Mouse (Mus musculus): Measurements from ENCODE around the gene Coro1b. TPM values are rescaled to one million over a fixed set of nuclear protein-coding genes. Genes with fewer than 3 reads are reported as not detected.
"Not testable (repeated sequence)": the region's sequence is repeated elsewhere in the genome, so short reads cannot be mapped to it uniquely, and the experiment has no call there.

The Coro1b gene
- total and polyA plus RNA-seq, 2 experiments: 66.1 to 109 TPM

- TF ChIP-seq POLR2A (IDR thresholded peaks at IDR 0.05; ENCODE audit: extremely low read depth, insufficient read depth, low read length) (no peak), CTCF (IDR thresholded peaks at IDR 0.05; ENCODE audit: low read depth, low read length) (no peak)
- 95% methylated on average over 2 of the region's 2 CpGs for WGBS
- Histone ChIP-seq H3K27ac (replicated peaks; ENCODE audit: insufficient read depth, low read depth, low read length) (no peak overlapping the region), H3K9ac (ENCODE audit: low read depth, low read length) (no peak overlapping the region), H3K4me1 (ENCODE audit: control insufficient read depth, insufficient read depth, low read length) (peaks cover 10% of the 10 kb centered on the region), H3K4me3 (ENCODE audit: insufficient read depth, low read depth, low read length) (no peak overlapping the region), H3K79me2 (ENCODE audit: control insufficient read depth, insufficient read depth, low read length) (no peaks in the 10 kb centered on the region), H3K36me3 (ENCODE audit: control insufficient read depth, insufficient read depth, low read length) (no peaks in the 10 kb centered on the region; the same call in 1 of the 2 replicates), H3K27me3 (ENCODE audit: control insufficient read depth, insufficient read depth, low read length) (no peaks in the 10 kb centered on the region)
- no peak for DNase-seq (ENCODE audit: extremely low read depth, low read depth, low spot score)
These were observed 16.7 kb upstream of the Coro1b start for GRCm38 (mm10) chr19:4131768-4132167.

- Histone ChIP-seq H3K27me3 (ENCODE audit: control insufficient read depth, insufficient read depth, low read length) (no peaks in the 10 kb centered on the region), H3K27ac (replicated peaks; ENCODE audit: insufficient read depth, low read depth, low read length) (peak overlapping the region; percentile 79), H3K79me2 (ENCODE audit: control insufficient read depth, insufficient read depth, low read length) (no peaks in the 10 kb centered on the region), H3K36me3 (ENCODE audit: control insufficient read depth, insufficient read depth, low read length) (no peaks in the 10 kb centered on the region; the same call in 1 of the 2 replicates), H3K4me3 (ENCODE audit: insufficient read depth, low read depth, low read length) (no peak overlapping the region), H3K9ac (ENCODE audit: low read depth, low read length) (no peak overlapping the region), H3K4me1 (ENCODE audit: control insufficient read depth, insufficient read depth, low read length) (peaks cover 9% of the 10 kb centered on the region)
- peak; percentile 60 for DNase-seq (ENCODE audit: extremely low read depth, low read depth, low spot score)
- TF ChIP-seq CTCF (IDR thresholded peaks at IDR 0.05; ENCODE audit: low read depth, low read length): no peak
- no peak for TF ChIP-seq POLR2A (IDR thresholded peaks at IDR 0.05; ENCODE audit: extremely low read depth, insufficient read depth, low read length)
- 28% methylated on average over 4 of the region's 4 CpGs for WGBS
These were observed 14.1 kb upstream of the Coro1b start for GRCm38 (mm10) chr19:4134354-4134753.

- DNase-seq (ENCODE audit: extremely low read depth, low read depth, low spot score): peak; percentile 71
- WGBS: 68% methylated on average over 6 of the region's 6 CpGs
- H3K27ac ChIP-seq (replicated peaks; ENCODE audit: insufficient read depth, low read depth, low read length): peak overlapping the region; percentile 79
These were observed 13.0 kb upstream of the Coro1b start for GRCm38 (mm10) chr19:4135229-4135962.

GRCm38 (mm10) chr19:4135963-4136345 lies 12.5 kb upstream of the Coro1b start:
- H3K36me3 ChIP-seq (ENCODE audit: control insufficient read depth, insufficient read depth, low read length); DNase-seq (ENCODE audit: extremely low read depth, low read depth, low spot score); H3K27me3 ChIP-seq (ENCODE audit: control insufficient read depth, insufficient read depth, low read length); H3K9ac ChIP-seq (ENCODE audit: low read depth, low read length); H3K79me2 ChIP-seq (ENCODE audit: control insufficient read depth, insufficient read depth, low read length); H3K4me3 ChIP-seq (ENCODE audit: insufficient read depth, low read depth, low read length); H3K4me1 ChIP-seq (ENCODE audit: control insufficient read depth, insufficient read depth, low read length): not testable (repeated sequence)
- peak overlapping the region; percentile 47 for H3K27ac ChIP-seq (replicated peaks; ENCODE audit: insufficient read depth, low read depth, low read length)
- WGBS: 25% methylated on average over 8 of the region's 8 CpGs
- TF ChIP-seq CTCF (IDR thresholded peaks at IDR 0.05; ENCODE audit: low read depth, low read length): peak; percentile 37; the same call in 1 of the 2 replicates

More at GRCm38 (mm10) chr19:4135229-4135962, 13.0 kb upstream of the Coro1b start:
- H3K27me3 ChIP-seq (ENCODE audit: control insufficient read depth, insufficient read depth, low read length); H3K36me3 ChIP-seq (ENCODE audit: control insufficient read depth, insufficient read depth, low read length); H3K79me2 ChIP-seq (ENCODE audit: control insufficient read depth, insufficient read depth, low read length); H3K9ac ChIP-seq (ENCODE audit: low read depth, low read length); H3K4me1 ChIP-seq (ENCODE audit: control insufficient read depth, insufficient read depth, low read length); H3K4me3 ChIP-seq (ENCODE audit: insufficient read depth, low read depth, low read length): not testable (repeated sequence)

- no peak for TF ChIP-seq POLR2A (IDR thresholded peaks at IDR 0.05; ENCODE audit: extremely low read depth, insufficient read depth, low read length)
- no peak for TF ChIP-seq CTCF (IDR thresholded peaks at IDR 0.05; ENCODE audit: low read depth, low read length)
- 93% methylated on average over 5 of the region's 5 CpGs for whole genome bisulfite sequencing
- Histone ChIP-seq H3K4me3 (ENCODE audit: insufficient read depth, low read depth, low read length) (no peak overlapping the region), H3K4me1 (ENCODE audit: control insufficient read depth, insufficient read depth, low read length) (peaks cover 9% of the 10 kb centered on the region), H3K27ac (replicated peaks; ENCODE audit: insufficient read depth, low read depth, low read length) (no peak overlapping the region), H3K79me2 (ENCODE audit: control insufficient read depth, insufficient read depth, low read length) (no peaks in the 10 kb centered on the region), H3K36me3 (ENCODE audit: control insufficient read depth, insufficient read depth, low read length) (no peaks in the 10 kb centered on the region; the same call in 1 of the 2 replicates), H3K9ac (ENCODE audit: low read depth, low read length) (no peak overlapping the region), H3K27me3 (ENCODE audit: control insufficient read depth, insufficient read depth, low read length) (no peaks in the 10 kb centered on the region)
- no peak for DNase-seq (ENCODE audit: extremely low read depth, low read depth, low spot score)
These were observed 12.0 kb upstream of the Coro1b start for GRCm38 (mm10) chr19:4136463-4136862.

GRCm38 (mm10) chr19:4137913-4138312 lies 10.5 kb upstream of the Coro1b start:
- DNase-seq (ENCODE audit: extremely low read depth, low read depth, low spot score): no peak
- H3K27ac ChIP-seq (replicated peaks; ENCODE audit: insufficient read depth, low read depth, low read length): no peak overlapping the region
- whole genome bisulfite sequencing: 92% methylated on average over 5 of the region's 5 CpGs
- H3K4me3 ChIP-seq (ENCODE audit: insufficient read depth, low read depth, low read length): no peak overlapping the region
- H3K36me3 ChIP-seq (ENCODE audit: control insufficient read depth, insufficient read depth, low read length): no peaks in the 10 kb centered on the region
- TF ChIP-seq CTCF (IDR thresholded peaks at IDR 0.05; ENCODE audit: low read depth, low read length): no peak
- no peak for TF ChIP-seq POLR2A (IDR thresholded peaks at IDR 0.05; ENCODE audit: extremely low read depth, insufficient read depth, low read length)
- H3K27me3 ChIP-seq (ENCODE audit: control insufficient read depth, insufficient read depth, low read length): no peaks in the 10 kb centered on the region
- H3K79me2 ChIP-seq (ENCODE audit: control insufficient read depth, insufficient read depth, low read length): no peaks in the 10 kb centered on the region
- H3K4me1 ChIP-seq (ENCODE audit: control insufficient read depth, insufficient read depth, low read length): peaks cover 8% of the 10 kb centered on the region
- H3K9ac ChIP-seq (ENCODE audit: low read depth, low read length): no peak overlapping the region
